Mouse (Mus musculus) urinary bladder, postnatal 25 days (tissue): ENCODE results near the gene Mettl25.

Experiments
- DNase-seq: peaks from one replicate; pipeline ENCODE4 v3.0.0; 2022; ENCODE audit warnings: low spot score

Mettl25 gene

GRCm38 (mm10) chr10:105753831-105754605 is 87.2 kb downstream of the Mettl25 start:
- no peak for DNase-seq

- DNase-seq: no peak
Measured at GRCm38 (mm10) chr10:105746019-105746418, 95.2 kb downstream of the Mettl25 start.

- no peak for DNase-seq
Measured at GRCm38 (mm10) chr10:105741736-105742135, 99.4 kb downstream of the Mettl25 start.

GRCm38 (mm10) chr10:105738942-105739341 is 102.2 kb downstream of the Mettl25 start:
- DNase-seq: no peak

GRCm38 (mm10) chr10:105727798-105728197 is 113.4 kb downstream of the Mettl25 start:
- DNase-seq: no peak

GRCm38 (mm10) chr10:105727353-105727752 is 113.8 kb downstream of the Mettl25 start:
- no peak for DNase-seq

GRCm38 (mm10) chr10:105714844-105715243 is 126.3 kb downstream of the Mettl25 start:
- no peak for DNase-seq

- DNase-seq: no peak
Measured at GRCm38 (mm10) chr10:105714366-105714765, 126.8 kb downstream of the Mettl25 start.

GRCm38 (mm10) chr10:105713222-105713621 is 128.0 kb downstream of the Mettl25 start:
- no peak for DNase-seq
